Comparison of ENCODE assay signal across 25 mouse cellular contexts in the genomic region with DNA sequence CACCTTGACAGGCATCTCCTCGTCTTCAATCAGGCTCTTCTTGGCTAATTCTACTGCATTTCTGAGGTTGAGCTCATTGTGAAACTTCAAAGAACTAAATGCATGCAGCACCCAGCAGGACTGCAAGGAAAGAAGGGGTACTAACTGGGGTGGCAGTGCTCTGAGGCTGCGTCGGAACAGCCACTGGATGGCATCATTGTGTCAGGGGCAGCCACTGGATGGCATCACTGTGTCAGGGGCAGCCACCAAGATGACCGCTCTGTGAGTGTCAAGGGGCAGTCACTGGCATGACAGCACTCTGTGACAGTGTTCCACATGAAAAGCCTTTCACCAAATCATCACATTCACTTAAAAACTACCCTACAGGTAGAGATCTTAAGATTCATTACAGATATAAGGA. TPM values are rescaled to one million over a fixed set of nuclear protein-coding genes. Genes with fewer than 3 reads are reported as not detected.
DNase-seq lines count a peak whose midpoint lies in the region; ATAC-seq and TF ChIP-seq lines count a peak whose summit lies in the region.
"Had no signal": no experiment of that assay in that cellular context is flagged by ENCODE, and none has a peak within 500 bp of the region (broad histone marks: within the 10 kb centered on the region; RNA-seq: fewer than 3 reads in every experiment).

No protein-coding gene starts in this region.

- no peak overlapping the region for H3K9ac ChIP-seq in hindbrain, postnatal 0 days (replicated peaks; ENCODE audit: low read length)
- no peak overlapping the region for H3K9ac ChIP-seq in liver, adult 2 months (ENCODE audit: low read depth, low read length)
- H3K9ac ChIP-seq in liver, embryonic 12.5 days: no peak overlapping the region
- H3K9ac ChIP-seq: forebrain, postnatal 0 days; hindbrain, embryonic 15.5 days; limb, embryonic 13.5 days; lung, embryonic 14.5 days; neural tube, embryonic 13.5 days had no signal

- no peaks in the 10 kb centered on the region for H3K79me2 ChIP-seq in liver, adult 2 months (ENCODE audit: control insufficient read depth, insufficient read depth, low read length)

- peak; percentile 25 for TF ChIP-seq CTCF in hindbrain, postnatal 0 days (IDR thresholded peaks at IDR 0.05; ENCODE audit: low read depth)
- TF ChIP-seq CTCF in liver, adult 2 months (IDR thresholded peaks at IDR 0.05; ENCODE audit: low read depth, low read length): peak; percentile 22; the same call in 1 of the 2 replicates
- no peak for TF ChIP-seq CTCF in testis, adult 2 months (IDR thresholded peaks at IDR 0.05; ENCODE audit: control insufficient read depth, insufficient read depth, insufficient replicate concordance, low read depth, low read length)
- peak; percentile 32; the same call in 1 of the 2 replicates for TF ChIP-seq CTCF in embryonic fibroblast, embryonic 13.5 days (IDR thresholded peaks at IDR 0.05; ENCODE audit: borderline replicate concordance, insufficient read depth, low read length)

- TF ChIP-seq POLR2A in liver, adult 2 months (IDR thresholded peaks at IDR 0.05; ENCODE audit: extremely low read depth, insufficient read depth, low read length): no peak
- no peak for TF ChIP-seq POLR2A in testis, adult 2 months (IDR thresholded peaks at IDR 0.05; ENCODE audit: control insufficient read depth, low read depth, low read length)
- no peak for TF ChIP-seq POLR2A in embryonic fibroblast, embryonic 13.5 days (IDR thresholded peaks at IDR 0.05; ENCODE audit: low read depth, low read length)

- H3K36me3 ChIP-seq in hindbrain, postnatal 0 days (ENCODE audit: insufficient read depth, low read length): peaks cover 33% of the 10 kb centered on the region; the same call in 1 of the 2 replicates
- peaks cover 84% of the 10 kb centered on the region for H3K36me3 ChIP-seq in hindbrain, embryonic 10.5 days
- peaks cover 64% of the 10 kb centered on the region for H3K36me3 ChIP-seq in liver, adult 2 months (ENCODE audit: control insufficient read depth, insufficient read depth, low read length)
- peaks cover 65% of the 10 kb centered on the region for H3K36me3 ChIP-seq in liver, embryonic 12.5 days
- no peaks in the 10 kb centered on the region; the same call in 1 of the 2 replicates for H3K36me3 ChIP-seq in testis, adult 2 months (ENCODE audit: control insufficient read depth, insufficient read depth, low read length)

- DNase-seq in hindbrain, postnatal 0 days (ENCODE audit: low spot score): no peak
- DNase-seq in hindbrain, embryonic 10.5 days (ENCODE audit: low spot score): no peak
- no peak for DNase-seq in liver, adult 2 months (ENCODE audit: extremely low read depth, low read depth, low spot score)
- DNase-seq in testis, postnatal 14 days (ENCODE audit: low spot score): no peak
- no peak for DNase-seq in urinary bladder, postnatal 25 days (ENCODE audit: low spot score)
- DNase-seq: cerebellum, adult 18-20 months; cerebellum, postnatal 14 days; forebrain, postnatal 0 days; heart, postnatal 4 days; kidney, adult 18-20 months; layer of hippocampus, adult 9-11 months; lung, embryonic 14.5 days; lung, postnatal 4 days; retina, postnatal 1 day; right cerebral cortex, postnatal 25 days; thymus, adult 2 months had no signal

- no peaks in the 10 kb centered on the region for H3K4me1 ChIP-seq in hindbrain, postnatal 0 days (ENCODE audit: insufficient read depth, low read length)
- H3K4me1 ChIP-seq in hindbrain, embryonic 10.5 days (replicated peaks): no peaks in the 10 kb centered on the region
- H3K4me1 ChIP-seq in liver, adult 2 months (ENCODE audit: control insufficient read depth, insufficient read depth, low read length): no peaks in the 10 kb centered on the region
- no peaks in the 10 kb centered on the region for H3K4me1 ChIP-seq in liver, embryonic 12.5 days
- no peaks in the 10 kb centered on the region for H3K4me1 ChIP-seq in testis, adult 2 months (ENCODE audit: control insufficient read depth, insufficient read depth, low read length)
- H3K4me1 ChIP-seq in embryonic fibroblast, embryonic 13.5 days (ENCODE audit: control insufficient read depth, insufficient read depth, low read length): no peaks in the 10 kb centered on the region
- H3K4me1 ChIP-seq: hindbrain, embryonic 15.5 days; limb, embryonic 13.5 days; midbrain, embryonic 10.5 days; neural tube, embryonic 13.5 days had no signal

- no peaks in the 10 kb centered on the region for H3K9me3 ChIP-seq in hindbrain, postnatal 0 days (ENCODE audit: low read length)
- no peaks in the 10 kb centered on the region for H3K9me3 ChIP-seq in hindbrain, embryonic 10.5 days
- H3K9me3 ChIP-seq in liver, embryonic 12.5 days (replicated peaks): no peaks in the 10 kb centered on the region
- H3K9me3 ChIP-seq: hindbrain, embryonic 15.5 days; limb, embryonic 13.5 days; midbrain, embryonic 10.5 days; neural tube, embryonic 13.5 days had no signal

- no peak overlapping the region for H3K4me3 ChIP-seq in hindbrain, postnatal 0 days (ENCODE audit: low read length)
- H3K4me3 ChIP-seq in hindbrain, embryonic 10.5 days: no peak overlapping the region
- no peak overlapping the region for H3K4me3 ChIP-seq in liver, adult 2 months (ENCODE audit: insufficient read depth, low read depth, low read length)
- no peak overlapping the region for H3K4me3 ChIP-seq in liver, embryonic 12.5 days
- peak overlapping the region; percentile 58 for H3K4me3 ChIP-seq in testis, adult 2 months (ENCODE audit: control insufficient read depth, low read depth, low read length)
- H3K4me3 ChIP-seq in embryonic fibroblast, embryonic 13.5 days (ENCODE audit: insufficient read depth, low read length): no peak overlapping the region
- H3K4me3 ChIP-seq: hindbrain, embryonic 15.5 days; limb, embryonic 13.5 days; midbrain, embryonic 10.5 days; myocyte; neural tube, embryonic 13.5 days had no signal

- WGBS in hindbrain, postnatal 0 days: 83% methylated on average over 4 of the region's 4 CpGs
- WGBS in hindbrain, embryonic 10.5 days: 88% methylated on average over 4 of the region's 4 CpGs
- 92% methylated on average over 4 of the region's 4 CpGs for WGBS in liver, adult 2 months
- WGBS in liver, embryonic 12.5 days (ENCODE audit: insufficient replicate concordance): 79% methylated on average over 4 of the region's 4 CpGs

- no peaks in the 10 kb centered on the region for H3K27me3 ChIP-seq in hindbrain, postnatal 0 days (ENCODE audit: insufficient read depth, low read length)
- no peaks in the 10 kb centered on the region for H3K27me3 ChIP-seq in hindbrain, embryonic 10.5 days (ENCODE audit: insufficient read depth, poor library complexity, severe bottlenecking)
- H3K27me3 ChIP-seq in liver, adult 2 months (ENCODE audit: control insufficient read depth, insufficient read depth, low read length): no peaks in the 10 kb centered on the region
- H3K27me3 ChIP-seq in liver, embryonic 12.5 days (replicated peaks): no peaks in the 10 kb centered on the region
- H3K27me3 ChIP-seq in testis, adult 2 months (ENCODE audit: control insufficient read depth, insufficient read depth, low read length): no peaks in the 10 kb centered on the region
- H3K27me3 ChIP-seq: hindbrain, embryonic 15.5 days; limb, embryonic 13.5 days; neural tube, embryonic 13.5 days had no signal

- ATAC-seq in hindbrain, postnatal 0 days: no peak
- no peak for ATAC-seq in liver, embryonic 12.5 days
- ATAC-seq: forebrain, postnatal 0 days; midbrain, embryonic 16.5 days had no signal

- H3K4me2 ChIP-seq in hindbrain, postnatal 0 days (ENCODE audit: low read depth, low read length): no peak overlapping the region
- no peak overlapping the region for H3K4me2 ChIP-seq in liver, embryonic 12.5 days
- H3K4me2 ChIP-seq: hindbrain, embryonic 15.5 days; limb, embryonic 13.5 days; lung, embryonic 14.5 days; neural tube, embryonic 13.5 days had no signal

- no peak overlapping the region for H3K27ac ChIP-seq in hindbrain, postnatal 0 days
- H3K27ac ChIP-seq in hindbrain, embryonic 10.5 days: no peak overlapping the region
- no peak overlapping the region for H3K27ac ChIP-seq in liver, adult 2 months (replicated peaks; ENCODE audit: insufficient read depth, low read depth, low read length)
- no peak overlapping the region for H3K27ac ChIP-seq in liver, embryonic 12.5 days
- no peak overlapping the region for H3K27ac ChIP-seq in testis, adult 2 months (ENCODE audit: control insufficient read depth, insufficient read depth, low read depth, low read length)
- H3K27ac ChIP-seq in embryonic fibroblast, embryonic 13.5 days (ENCODE audit: insufficient read depth, low read length): no peak overlapping the region
- H3K27ac ChIP-seq: hindbrain, embryonic 15.5 days; limb, embryonic 13.5 days; midbrain, embryonic 10.5 days; neural tube, embryonic 13.5 days had no signal

RNA-seq across cellular contexts. Expression of a gene that starts 31.5 kb away (rescaled TPM):
- 25.2 and 28.9 TPM in 2 replicates for total RNA-seq in hindbrain, postnatal 0 days (2014; rRNA removed)
- polyA plus RNA-seq in hindbrain, postnatal 0 days (2015; fragmentation: Nextera tagmentation; extraction: Ambion mirVana): 14.4 and 14.8 TPM in 2 replicates
- 24.0 and 32.8 TPM in 2 replicates for polyA plus RNA-seq in hindbrain, embryonic 10.5 days (2016; fragmentation: Nextera tagmentation; extraction: Ambion mirVana)
- total RNA-seq in liver, adult 2 months (2014; rRNA removed): 50.7 and 52.6 TPM in 2 replicates
- 12.2 and 12.7 TPM in 2 replicates for polyA plus RNA-seq in liver, adult 2 months (2012; rRNA removed)
- polyA plus RNA-seq in liver, embryonic 12.5 days (2016; fragmentation: Nextera tagmentation; extraction: Ambion mirVana): 13.0 and 14.7 TPM in 2 replicates
- 2.7 and 3.0 TPM in 2 replicates for polyA plus RNA-seq in testis, adult 2 months (2012; rRNA removed)
- 37.1 and 46.4 TPM in 2 replicates for polyA plus RNA-seq in embryonic fibroblast, embryonic 13.5 days (2011; ENCODE audit: insufficient read length, low read depth, missing spikeins)
